Mouse (Mus musculus): Measurements from ENCODE around the gene Tmub2.
A peak's percentile ranks its signal among the peaks of the same experiment; 100 is the strongest.

Tmub2 gene

GRCm38 (mm10) chr11:102305359-102305758 lies 20.6 kb downstream of the Tmub2 start:
- no peak for DNase-seq (ENCODE audit: low read depth, low spot score)

GRCm38 (mm10) chr11:102308104-102308503 lies 23.4 kb downstream of the Tmub2 start:
- no peak for DNase-seq (ENCODE audit: low read depth, low spot score)

- DNase-seq (ENCODE audit: low read depth, low spot score): peak; percentile 97
These were observed 24.2 kb downstream of the Tmub2 start for GRCm38 (mm10) chr11:102308979-102309378.

GRCm38 (mm10) chr11:102309821-102310617 lies 25.3 kb downstream of the Tmub2 start:
- DNase-seq (ENCODE audit: low read depth, low spot score): no peak

- no peak for DNase-seq (ENCODE audit: low read depth, low spot score)
These were observed 26.3 kb downstream of the Tmub2 start for GRCm38 (mm10) chr11:102310768-102311695.

- DNase-seq (ENCODE audit: low read depth, low spot score): no peak
These were observed 27.2 kb downstream of the Tmub2 start for GRCm38 (mm10) chr11:102311966-102312365.

GRCm38 (mm10) chr11:102312586-102312985 lies 27.9 kb downstream of the Tmub2 start:
- DNase-seq (ENCODE audit: low read depth, low spot score): no peak

- no peak for DNase-seq (ENCODE audit: low read depth, low spot score)
These were observed 29.6 kb downstream of the Tmub2 start for GRCm38 (mm10) chr11:102314321-102314720.

GRCm38 (mm10) chr11:102315690-102316571 lies 31.2 kb downstream of the Tmub2 start:
- DNase-seq (ENCODE audit: low read depth, low spot score): no peak

GRCm38 (mm10) chr11:102316572-102317297 lies 32.0 kb downstream of the Tmub2 start:
- peak; percentile 84 for DNase-seq (ENCODE audit: low read depth, low spot score)

GRCm38 (mm10) chr11:102317298-102317900 lies 32.7 kb downstream of the Tmub2 start:
- DNase-seq (ENCODE audit: low read depth, low spot score): peak; percentile 71

- DNase-seq (ENCODE audit: low read depth, low spot score): peak; percentile 73
These were observed 33.3 kb downstream of the Tmub2 start for GRCm38 (mm10) chr11:102317901-102318575.

GRCm38 (mm10) chr11:102318576-102319409 lies 34.1 kb downstream of the Tmub2 start:
- DNase-seq (ENCODE audit: low read depth, low spot score): peak; percentile 55

GRCm38 (mm10) chr11:102319410-102319792 lies 34.7 kb downstream of the Tmub2 start, which contains the start of gene Ubtf:
Ubtf (minus strand) TSS chr11:102319742.
- DNase-seq (ENCODE audit: low read depth, low spot score): peak; percentile 81

GRCm38 (mm10) chr11:102319941-102320685 lies 35.4 kb downstream of the Tmub2 start:
- peak; percentile 79 for DNase-seq (ENCODE audit: low read depth, low spot score)

- DNase-seq (ENCODE audit: low read depth, low spot score): peak; percentile 27
These were observed 35.9 kb downstream of the Tmub2 start for GRCm38 (mm10) chr11:102320686-102321005.

- no peak for DNase-seq (ENCODE audit: low read depth, low spot score)
These were observed 37.2 kb downstream of the Tmub2 start for GRCm38 (mm10) chr11:102321931-102322330.

GRCm38 (mm10) chr11:102323516-102323915 lies 38.8 kb downstream of the Tmub2 start:
- no peak for DNase-seq (ENCODE audit: low read depth, low spot score)
